8 mouse cellular contexts compared by ENCODE assay signal in genomic region chr4:56990215-56990584, GRCm38 (mm10). TPM values are rescaled to one million over a fixed set of nuclear protein-coding genes. Genes with fewer than 3 reads are reported as not detected.
DNase-seq lines count a peak whose midpoint lies in the region; ATAC-seq and TF ChIP-seq lines count a peak whose summit lies in the region.

Gene Frrs1l, minus strand, starts transcription at chr4:56990391.

- TF ChIP-seq CTCF in lung, embryonic 14.5 days (IDR thresholded peaks at IDR 0.05; ENCODE audit: low read depth), result no peak
- TF ChIP-seq CTCF in lung, adult 2 months (IDR thresholded peaks at IDR 0.05; ENCODE audit: insufficient read depth, low read length), result no peak

- no peaks in the 10 kb centered on the region for H3K4me1 ChIP-seq in lung, embryonic 14.5 days (ENCODE audit: insufficient read depth)
- H3K4me1 ChIP-seq in lung, adult 2 months (ENCODE audit: control insufficient read depth, insufficient read depth, low read length), result no peaks in the 10 kb centered on the region
- no peaks in the 10 kb centered on the region for H3K4me1 ChIP-seq in neural tube, embryonic 14.5 days (ENCODE audit: control insufficient read depth, insufficient read depth, low read length)

- DNase-seq in lung, embryonic 14.5 days, result peak; percentile 41
- no peak for DNase-seq in lung, adult 2 months
- peak; percentile 82 for DNase-seq in cerebellum, adult 9-11 months
- DNase-seq in frontal cortex, postnatal 25 days (ENCODE audit: low spot score in 2 of 2), result peak; percentile 41 to 56
- peak; percentile 49 to 73 for DNase-seq in left cerebral cortex, postnatal 14 days (ENCODE audit: low spot score in 2 of 2)
- DNase-seq in spleen, adult 12 weeks (ENCODE audit: low spot score), result no peak
- no peak for DNase-seq in urinary bladder, postnatal 14 days (ENCODE audit: low spot score)

- no peaks in the 10 kb centered on the region for H3K36me3 ChIP-seq in lung, embryonic 14.5 days (ENCODE audit: insufficient read depth)
- no peaks in the 10 kb centered on the region for H3K36me3 ChIP-seq in neural tube, embryonic 14.5 days (ENCODE audit: control insufficient read depth, insufficient read depth, low read length)

- H3K9ac ChIP-seq in lung, embryonic 14.5 days, result peak within 1 kb of the TSS; percentile 53
- peak within 1 kb of the TSS; percentile 83 for H3K9ac ChIP-seq in neural tube, embryonic 14.5 days (replicated peaks; ENCODE audit: low read depth, low read length)

- 0 out of 2 replicates have a peak, but pooled peaks cover 5% of the 10 kb centered on the region for H3K9me3 ChIP-seq in lung, embryonic 14.5 days (ENCODE audit: low read depth, low read length)
- H3K9me3 ChIP-seq in neural tube, embryonic 14.5 days (ENCODE audit: control insufficient read depth, low read length), result no peaks in the 10 kb centered on the region

- H3K4me3 ChIP-seq in lung, embryonic 14.5 days (ENCODE audit: low read depth, low read length), result peak within 1 kb of the TSS; percentile 58
- no peak within 1 kb of the TSS for H3K4me3 ChIP-seq in lung, adult 2 months (replicated peaks; ENCODE audit: extremely low read depth, low read depth, low read length)
- peak within 1 kb of the TSS; percentile 74 for H3K4me3 ChIP-seq in neural tube, embryonic 14.5 days (ENCODE audit: low read depth, low read length)

- no peak for TF ChIP-seq POLR2A in lung, adult 2 months (IDR thresholded peaks at IDR 0.05; ENCODE audit: borderline replicate concordance, extremely low read depth, low read depth, low read length)

- peak; percentile 65 for ATAC-seq in lung, embryonic 14.5 days (ENCODE audit: insufficient read depth)
- ATAC-seq in neural tube, embryonic 14.5 days (ENCODE audit: low read depth), result peak; percentile 96

- H3K27ac ChIP-seq in lung, embryonic 14.5 days (ENCODE audit: low read depth), result no peak within 1 kb of the TSS
- H3K27ac ChIP-seq in neural tube, embryonic 14.5 days (ENCODE audit: low read depth, low read length), result peak within 1 kb of the TSS; percentile 81

- peaks cover 32% of the 10 kb centered on the region for H3K27me3 ChIP-seq in lung, embryonic 14.5 days (ENCODE audit: insufficient read depth, low read length)
- no peaks in the 10 kb centered on the region for H3K27me3 ChIP-seq in neural tube, embryonic 14.5 days (ENCODE audit: control insufficient read depth, insufficient read depth, low read length)

- WGBS in lung, embryonic 14.5 days, result 1% methylated on average over 38 of the region's 44 CpGs
- WGBS in lung, adult 2 months, result 3% methylated on average over 15 of the region's 44 CpGs
- 0% methylated on average over 8 of the region's 44 CpGs for WGBS in neural tube, embryonic 14.5 days

- intact Hi-C loops in left cerebral cortex, postnatal 14 days (cut with DNase I), result no loop called here

- peak within 1 kb of the TSS; percentile 97 for H3K4me2 ChIP-seq in lung, embryonic 14.5 days
- H3K4me2 ChIP-seq in neural tube, embryonic 14.5 days (ENCODE audit: low read depth, low read length), result peak within 1 kb of the TSS; percentile 70

RNA-seq across cellular contexts. Expression of gene Frrs1l, which starts in this region (rescaled TPM):
- 1.7 and 2.1 TPM in 2 replicates for polyA plus RNA-seq in lung, embryonic 14.5 days (2014; fragmentation: Nextera tagmentation; extraction: Ambion mirVana)
- polyA plus RNA-seq in lung, adult 2 months (2012; rRNA removed), result 0.01 and 0.04 TPM in 2 replicates
- 100 to 1,000 TPM; 153 to 170 TPM for total RNA-seq in left cerebral cortex, postnatal 14 days (2021)
- polyA plus RNA-seq in neural tube, embryonic 14.5 days (2014; fragmentation: Nextera tagmentation; extraction: Ambion mirVana), result 31.6 and 34.5 TPM in 2 replicates

Comparison
In these comparisons a context has a peak if more than half of its experiments do, and no peak if none do; other contexts are left out.
1. RNA of gene Frrs1l (polyA plus RNA-seq): 31.6 to 34.5 TPM in neural tube, embryonic 14.5 days; 1.7 to 2.1 TPM in lung, embryonic 14.5 days and 0.01 to 0.04 TPM in lung, adult 2 months; every median in the first group is over 10 times any median in the second.
2. DNase-seq: peak in lung, embryonic 14.5 days (single experiment), cerebellum, adult 9-11 months (single experiment), frontal cortex, postnatal 25 days (2 of 2) and left cerebral cortex, postnatal 14 days (2 of 2); none in lung, adult 2 months (single experiment), spleen, adult 12 weeks (single experiment) and urinary bladder, postnatal 14 days (single experiment).